Mouse (Mus musculus) forebrain, embryonic 16.5 days (tissue): ENCODE measurements around the gene Pjvk. TPM values are rescaled to one million over a fixed set of nuclear protein-coding genes. Genes with fewer than 3 reads are reported as not detected.

Experiments
- ATAC-seq: fragments of 200-750 bp; cut with Nextera tagmentation; 2 replicates; pipeline ENCODE4 v1.8.0; 2017; ENCODE audit warnings: mild to moderate bottlenecking, moderate library complexity
- H3K27ac ChIP-seq: fragments of 300-500 bp; sonication (generic); 2 replicates; pipeline ENCODE4 v1.5.1; 2014; ENCODE audit warnings: low read length, control low read depth
- H3K27me3 ChIP-seq: fragments of 300-500 bp; sonication (generic); replicated peaks from 2 replicates; pipeline ENCODE4 v1.6.1; 2014; ENCODE audit warnings: low read length; ENCODE audit not compliant: control insufficient read depth, insufficient read depth
- H3K36me3 ChIP-seq: fragments of 300-500 bp; sonication (generic); 2 replicates; pipeline ENCODE4 v1.6.1; 2014; ENCODE audit not compliant: control insufficient read depth, insufficient read depth
- H3K4me1 ChIP-seq: fragments of 300-500 bp; sonication (generic); replicated peaks from 2 replicates; pipeline ENCODE4 v1.6.1; 2014; ENCODE audit warnings: low read length; ENCODE audit not compliant: control insufficient read depth, insufficient read depth
- H3K4me2 ChIP-seq: fragments of 300-500 bp; sonication (generic); 2 replicates; pipeline ENCODE4 v1.6.1; 2014; ENCODE audit warnings: mild to moderate bottlenecking, low read length, control low read depth
- H3K4me3 ChIP-seq: fragments of 300-500 bp; sonication (generic); replicated peaks from 2 replicates; pipeline ENCODE4 v1.5.1; 2014; ENCODE audit warnings: mild to moderate bottlenecking, low read length, control low read depth
- H3K9ac ChIP-seq: fragments of 300-500 bp; sonication (generic); replicated peaks from 2 replicates; pipeline ENCODE4 v1.6.1; 2014; ENCODE audit warnings: low read depth, low read length, control low read depth
- H3K9me3 ChIP-seq: fragments of 300-500 bp; sonication (generic); 2 replicates; pipeline ENCODE4 v1.6.1; 2016; ENCODE audit warnings: low read length; ENCODE audit not compliant: control insufficient read depth
- WGBS: fragments of 180-500 bp; shearing (Covaris S2); extraction: QIAGEN DNeasy Blood & Tissue Kit; methylation state at CpG from one replicate; pipeline ENCODE4 v1.1.7; 2014; 5-methylcytosine and 5-hydroxymethylcytosine counted together
- polyA plus RNA-seq: library from polyadenylated mRNA; unstranded; fragments of >200 nt; fragmentation: Nextera tagmentation; extraction: Ambion mirVana; gene quantifications from 2 replicates; pipeline ENCODE4 v1.2.1, GENCODE M21; 2015

Pjvk gene
- polyA plus RNA-seq, 1 experiment from 2014 or later, result 0.80 TPM

DNA sequence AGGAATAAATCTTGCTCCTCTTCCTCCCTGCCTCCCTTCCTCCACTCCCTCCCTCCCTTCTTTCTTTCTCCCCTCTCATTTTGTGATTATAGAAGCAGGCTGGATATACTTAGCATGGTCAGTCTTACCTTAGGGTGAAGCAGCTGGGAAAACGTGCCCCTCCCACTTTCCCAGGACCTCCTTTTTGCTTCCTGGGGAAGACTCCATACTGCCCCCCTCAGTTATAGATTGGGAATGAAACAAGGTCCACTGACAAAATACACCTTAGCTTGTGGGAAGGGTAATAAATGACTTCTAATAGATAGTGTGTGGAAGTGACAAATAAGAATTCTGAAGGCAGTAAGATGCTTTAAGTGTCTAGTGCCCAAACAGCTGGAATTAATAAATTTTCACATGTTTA is 7.7 kb downstream of the Pjvk start:
- Histone ChIP-seq H3K4me1 (no peaks in the 10 kb centered on the region), H3K9ac (no peak overlapping the region), H3K4me3 (no peak overlapping the region), H3K9me3 (no peaks in the 10 kb centered on the region), H3K36me3 (no peaks in the 10 kb centered on the region), H3K27ac (no peak overlapping the region), H3K27me3 (no peaks in the 10 kb centered on the region), H3K4me2 (no peak overlapping the region)
- no peak for ATAC-seq
- WGBS, result 13% methylated on average over 1 of the region's 1 CpGs

DNA sequence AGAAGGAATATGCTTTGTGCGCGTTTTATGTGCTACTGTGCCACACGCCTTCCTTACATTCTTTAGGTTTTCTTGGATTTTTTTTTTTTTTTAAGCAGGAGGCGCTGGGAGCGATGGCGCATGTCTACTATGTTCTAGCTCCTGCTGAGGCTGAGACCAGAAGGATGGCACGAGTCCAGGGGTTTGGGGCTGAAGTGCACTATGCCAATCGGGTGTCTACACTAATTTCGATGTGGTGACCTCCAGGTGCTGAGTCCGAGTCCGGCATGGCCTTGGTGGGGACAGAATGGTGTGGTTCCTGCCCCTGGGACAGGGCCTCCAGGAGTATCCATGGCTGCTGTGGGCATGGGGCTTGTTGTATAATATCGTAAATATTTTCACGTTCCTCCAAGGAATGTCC is 10.3 kb downstream of the Pjvk start:
- Histone ChIP-seq H3K9me3 (no peaks in the 10 kb centered on the region), H3K36me3 (peaks cover 4% of the 10 kb centered on the region; the same call in 1 of the 2 replicates), H3K27me3 (no peaks in the 10 kb centered on the region), H3K4me1 (no peaks in the 10 kb centered on the region), H3K9ac (no peak overlapping the region), H3K27ac (no peak overlapping the region), H3K4me2 (no peak overlapping the region), H3K4me3 (no peak overlapping the region)
- ATAC-seq, result no peak
- 85% methylated on average over 13 of the region's 13 CpGs for WGBS

DNA sequence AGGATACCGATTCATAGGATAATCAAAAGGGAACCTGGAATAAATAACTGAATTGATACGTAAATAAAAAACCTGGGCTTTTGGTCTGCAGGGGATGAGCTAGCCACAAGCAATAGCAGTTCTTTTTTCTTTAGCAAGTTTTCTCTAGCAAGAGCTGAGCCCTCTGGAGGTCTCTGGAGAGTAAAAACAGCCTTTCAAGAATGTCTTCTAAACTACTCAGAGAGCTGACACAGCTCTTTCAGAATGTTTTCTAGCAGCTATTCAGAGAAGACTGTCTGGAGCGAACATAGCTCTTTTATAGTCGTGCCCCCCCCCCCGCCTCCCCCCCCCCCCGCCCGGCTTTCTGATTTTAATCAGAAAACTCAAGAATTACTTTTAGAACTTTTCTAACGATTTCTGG is 11.1 kb downstream of the Pjvk start:
- 40% methylated on average over 6 of the region's 8 CpGs for WGBS
- H3K4me3 ChIP-seq, result no peak overlapping the region
- no peaks in the 10 kb centered on the region for H3K4me1 ChIP-seq
- H3K27ac ChIP-seq, result no peak overlapping the region
- H3K9ac ChIP-seq, result no peak overlapping the region
- no peak overlapping the region for H3K4me2 ChIP-seq
- no peak for ATAC-seq
- H3K9me3 ChIP-seq, result no peaks in the 10 kb centered on the region
- H3K36me3 ChIP-seq, result peaks cover 4% of the 10 kb centered on the region; the same call in 1 of the 2 replicates
- no peaks in the 10 kb centered on the region for H3K27me3 ChIP-seq

DNA sequence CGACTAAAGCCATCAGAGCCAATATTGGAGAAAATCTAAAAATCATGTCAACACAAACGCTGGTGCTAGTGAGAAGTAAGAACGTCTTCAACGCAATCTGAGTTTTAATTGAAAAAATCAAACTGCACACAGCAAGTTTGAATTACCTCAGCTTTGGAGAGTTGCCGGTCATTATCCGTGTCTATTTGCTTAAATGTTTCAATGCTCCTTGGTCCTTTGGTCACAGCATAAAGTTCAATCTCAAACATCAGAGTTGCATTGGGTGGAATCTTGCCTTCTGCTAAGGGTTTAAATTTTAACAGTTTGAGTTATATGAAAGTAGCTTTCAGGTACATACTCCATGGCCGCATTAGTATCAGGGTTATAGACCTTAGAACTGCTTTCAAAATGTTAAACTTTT is 17.3 kb downstream of the Pjvk start:
- no peak overlapping the region for H3K4me2 ChIP-seq
- 97% methylated on average over 7 of the region's 7 CpGs for WGBS
- no peak overlapping the region for H3K4me3 ChIP-seq
- no peaks in the 10 kb centered on the region for H3K4me1 ChIP-seq
- ATAC-seq, result no peak
- no peaks in the 10 kb centered on the region for H3K27me3 ChIP-seq
- no peak overlapping the region for H3K27ac ChIP-seq
- H3K9me3 ChIP-seq, result no peaks in the 10 kb centered on the region
- H3K36me3 ChIP-seq, result peaks cover 11% of the 10 kb centered on the region
- no peak overlapping the region for H3K9ac ChIP-seq

DNA sequence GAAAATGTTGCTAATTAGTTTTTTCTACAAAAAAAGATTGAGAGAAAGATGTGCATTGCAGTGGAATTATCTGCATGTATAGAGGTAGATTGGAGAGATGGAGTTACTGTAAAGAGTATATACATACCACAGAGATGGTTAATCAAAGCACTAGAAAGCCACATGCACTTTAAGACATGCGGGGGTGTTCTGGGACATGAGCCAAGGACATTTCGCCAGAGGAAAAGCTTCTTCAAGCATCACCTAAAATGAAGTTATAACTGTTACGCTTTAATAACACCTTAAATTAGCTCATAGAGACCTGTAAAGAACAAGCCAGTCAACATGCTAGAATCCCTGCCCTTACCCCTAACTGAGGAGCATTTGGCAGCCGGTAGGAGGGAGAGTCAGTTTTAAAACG is 18.9 kb downstream of the Pjvk start:
- H3K4me1 ChIP-seq, result peaks cover 6% of the 10 kb centered on the region
- no peaks in the 10 kb centered on the region for H3K27me3 ChIP-seq
- H3K4me2 ChIP-seq, result no peak overlapping the region
- 78% methylated on average over 5 of the region's 5 CpGs for WGBS
- no peak overlapping the region for H3K27ac ChIP-seq
- no peaks in the 10 kb centered on the region for H3K9me3 ChIP-seq
- H3K36me3 ChIP-seq, result peaks cover 11% of the 10 kb centered on the region
- H3K4me3 ChIP-seq, result no peak overlapping the region
- no peak overlapping the region for H3K9ac ChIP-seq
- no peak for ATAC-seq

DNA sequence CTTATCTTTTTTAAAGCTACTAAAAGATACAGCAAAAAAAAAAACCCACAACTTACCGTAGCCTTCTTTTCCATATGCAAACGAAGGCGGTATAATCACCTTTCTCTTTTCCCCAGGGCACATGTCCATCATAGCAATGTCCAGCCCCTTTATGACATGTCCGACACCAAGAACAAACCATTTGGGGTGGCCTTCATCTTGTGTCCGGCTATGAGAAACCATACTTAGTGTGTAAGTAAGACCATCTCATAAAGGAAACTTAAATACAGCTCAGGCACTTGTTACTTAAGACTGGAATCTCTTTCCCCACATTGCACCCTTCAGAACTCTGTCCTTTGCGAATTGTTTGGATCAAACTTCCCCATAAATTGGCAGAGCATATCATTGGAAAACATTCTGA is 23.4 kb downstream of the Pjvk start:
- Histone ChIP-seq H3K36me3 (no peaks in the 10 kb centered on the region), H3K27me3 (no peaks in the 10 kb centered on the region), H3K4me2 (peak overlapping the region; percentile 79), H3K9me3 (no peaks in the 10 kb centered on the region), H3K9ac (no peak overlapping the region), H3K4me1 (peaks cover 26% of the 10 kb centered on the region), H3K4me3 (peak overlapping the region; percentile 57), H3K27ac (no peak overlapping the region)
- WGBS, result 84% methylated on average over 6 of the region's 6 CpGs
- no peak for ATAC-seq

DNA sequence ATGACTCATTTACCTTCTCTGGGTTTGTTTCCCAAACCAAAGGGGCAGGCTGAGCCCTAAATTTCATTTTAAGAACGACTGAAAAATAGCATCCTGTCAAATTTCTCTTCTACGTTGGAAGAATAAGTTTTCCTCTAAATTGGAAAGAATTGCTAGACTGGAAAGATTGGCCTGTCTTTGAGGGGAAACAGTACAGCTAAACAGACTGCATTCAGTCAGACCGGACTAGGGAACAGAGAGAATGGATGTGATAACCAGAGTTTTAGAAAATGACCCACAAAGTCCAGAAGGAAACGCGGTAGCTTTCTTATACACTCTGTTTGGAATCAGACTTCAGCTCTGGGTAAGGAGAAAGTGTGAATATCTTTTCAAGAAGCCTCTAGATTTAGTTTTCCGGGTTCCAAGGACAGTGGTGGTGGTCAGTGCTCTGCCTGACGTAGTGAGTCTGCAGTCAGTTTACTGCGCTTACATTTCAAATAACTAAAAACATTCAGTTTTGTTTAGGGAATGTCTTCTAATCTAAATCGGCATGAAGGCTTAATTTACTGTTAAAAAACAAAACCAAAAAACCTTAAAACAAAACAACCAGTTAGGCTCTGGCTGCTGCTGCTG is 24.0 kb downstream of the Pjvk start:
- no peak for ATAC-seq
- no peaks in the 10 kb centered on the region for H3K36me3 ChIP-seq
- no peaks in the 10 kb centered on the region for H3K27me3 ChIP-seq
- 28% methylated on average over 9 of the region's 9 CpGs for WGBS
- H3K27ac ChIP-seq, result peak overlapping the region; percentile 75
- H3K9me3 ChIP-seq, result no peaks in the 10 kb centered on the region
- H3K9ac ChIP-seq, result peak overlapping the region; percentile 70
- peak overlapping the region; percentile 79 for H3K4me2 ChIP-seq
- peak overlapping the region; percentile 57 for H3K4me3 ChIP-seq
- H3K4me1 ChIP-seq, result peaks cover 29% of the 10 kb centered on the region

DNA sequence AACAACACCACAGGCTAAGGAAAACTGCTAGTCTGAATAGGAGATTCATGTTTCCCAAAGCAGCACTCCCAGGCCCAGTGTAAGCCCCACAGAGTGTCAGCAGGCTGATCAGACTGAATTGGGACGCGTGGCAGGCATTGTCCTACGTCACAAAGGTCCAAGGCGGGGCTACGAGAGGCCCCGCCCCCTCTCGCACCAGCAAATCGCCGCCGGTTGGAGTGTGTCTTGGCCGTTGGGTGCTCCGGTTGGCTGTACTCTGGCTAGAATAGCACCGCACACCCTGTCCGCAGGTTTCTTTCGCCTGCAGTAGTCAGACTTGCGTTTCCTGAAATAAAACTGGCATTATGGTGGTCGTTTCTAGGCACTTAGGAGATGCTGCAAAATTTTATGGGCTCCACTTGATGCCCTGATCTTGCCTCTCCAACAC is 24.7 kb downstream of the Pjvk start, which contains the start of gene Fkbp7:
Gene Fkbp7, minus strand, starts transcription at position 151 of the 427 bp plus-strand sequence.
- H3K27me3 ChIP-seq, result no peaks in the 10 kb centered on the region
- H3K27ac ChIP-seq, result peak within 1 kb of the TSS; percentile 75
- peak within 1 kb of the TSS; percentile 79 for H3K4me2 ChIP-seq

DNA sequence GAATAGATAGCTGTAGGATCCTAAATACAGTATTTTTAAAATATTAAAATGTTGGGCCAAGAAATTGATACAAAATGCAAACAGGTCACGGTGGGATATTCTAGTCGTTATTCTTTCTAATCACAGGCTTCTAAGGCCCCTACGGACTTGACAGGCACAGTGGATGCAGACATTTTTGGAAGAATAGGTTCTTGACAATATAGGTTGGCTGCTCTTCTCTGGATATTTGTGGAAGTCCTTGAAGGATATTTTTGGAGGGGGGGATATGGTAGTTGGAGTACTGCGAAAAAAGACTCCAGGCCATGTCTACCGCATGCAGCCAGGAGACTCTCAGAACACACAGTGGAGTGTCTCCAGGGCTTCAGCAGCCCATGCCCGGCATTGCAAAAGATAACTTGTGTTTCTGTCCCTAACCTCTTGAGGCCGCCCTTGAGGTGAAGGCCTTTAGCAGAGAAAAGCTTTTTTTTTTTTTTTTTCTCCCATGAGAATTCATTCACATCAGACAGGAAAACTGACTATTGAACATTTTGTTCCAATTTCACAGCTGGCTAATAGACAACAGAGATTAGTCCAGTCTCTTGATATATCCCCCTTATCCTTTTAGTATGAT is 25.3 kb downstream of the Pjvk start:
- Histone ChIP-seq H3K4me3 (peak overlapping the region; percentile 57), H3K4me2 (peak overlapping the region; percentile 79), H3K9ac (no peak overlapping the region; the same call in 1 of the 2 replicates), H3K36me3 (no peaks in the 10 kb centered on the region), H3K27ac (no peak overlapping the region; the same call in 1 of the 2 replicates), H3K4me1 (peaks cover 29% of the 10 kb centered on the region), H3K27me3 (no peaks in the 10 kb centered on the region), H3K9me3 (no peaks in the 10 kb centered on the region)
- 43% methylated on average over 7 of the region's 7 CpGs for WGBS
- no peak for ATAC-seq

More for the DNA sequence above, 24.7 kb downstream of the Pjvk start, which contains the start of gene Fkbp7:
- H3K9ac ChIP-seq, result peak within 1 kb of the TSS; percentile 70
- H3K4me3 ChIP-seq, result peak within 1 kb of the TSS; percentile 57
- 0% methylated on average over 17 of the region's 17 CpGs for WGBS
- peaks cover 29% of the 10 kb centered on the region for H3K4me1 ChIP-seq
- no peaks in the 10 kb centered on the region for H3K9me3 ChIP-seq
- ATAC-seq, result peak; percentile 92
- no peaks in the 10 kb centered on the region for H3K36me3 ChIP-seq
